Mouse (Mus musculus) liver, embryonic 14.5 days (tissue): ENCODE measurements around the gene Rims1. TPM values are rescaled to one million over a fixed set of nuclear protein-coding genes. Genes with fewer than 3 reads are reported as not detected.

Source experiments
- ATAC-seq: fragments of 200-750 bp; cut with Nextera tagmentation; 2 replicates; pipeline ENCODE4 v1.8.0; 2017; ENCODE audit warnings: moderate number of reproducible peaks, mild to moderate bottlenecking, moderate library complexity; ENCODE audit not compliant: insufficient read depth
- DNase-seq, 3 experiments: peaks; one replicate each; pipeline ENCODE4 v3.0.0-alpha.2; 2012 to 2013; ENCODE audit warnings: low read depth in 3 of 3, low spot score in 3 of 3
- H3K27ac ChIP-seq: fragments of 300-500 bp; sonication (generic); 2 replicates; pipeline ENCODE4 v1.5.1; 2014; ENCODE audit warnings: moderate library complexity, mild to moderate bottlenecking, control low read depth, inconsistent platforms
- H3K27me3 ChIP-seq: fragments of 300-500 bp; sonication (generic); 2 replicates; pipeline ENCODE4 v1.6.1; 2014; ENCODE audit warnings: mild to moderate bottlenecking, low read length, moderate library complexity; ENCODE audit not compliant: control insufficient read depth, insufficient read depth
- H3K36me3 ChIP-seq: fragments of 300-500 bp; sonication (generic); replicated peaks from 2 replicates; pipeline ENCODE4 v1.6.1; 2014; ENCODE audit warnings: low read depth; ENCODE audit not compliant: control insufficient read depth, insufficient read depth
- H3K4me1 ChIP-seq, 2 experiments: fragments of 200-500 bp in 1 of 2; fragments of 300-500 bp in 1 of 2; sonication (generic) in 1 of 2; replicated peaks; 2 replicates each; pipeline ENCODE4 v1.6.1; 2012 to 2014; ENCODE audit warnings: antibody characterized with exemption in 1 of 2, inconsistent platforms in 1 of 2, low read length in 1 of 2; ENCODE audit not compliant: control insufficient read depth in 2 of 2, insufficient read depth in 2 of 2
- H3K4me2 ChIP-seq: fragments of 300-500 bp; sonication (generic); 2 replicates; pipeline ENCODE4 v1.6.1; 2014; ENCODE audit warnings: low read depth, mild to moderate bottlenecking, control low read depth, moderate library complexity
- H3K4me3 ChIP-seq, 2 experiments: fragments of 200-500 bp in 1 of 2; fragments of 300-500 bp in 1 of 2; sonication (generic) in 1 of 2; 2 replicates each; pipeline ENCODE4 v1.5.1; 2012 to 2014; ENCODE audit warnings: low read depth in 2 of 2, low read length in 2 of 2, mild to moderate bottlenecking in 2 of 2, control low read depth in 1 of 2, inconsistent platforms in 1 of 2, moderate library complexity in 1 of 2; ENCODE audit not compliant: insufficient read depth in 1 of 2
- H3K9ac ChIP-seq: fragments of 300-500 bp; sonication (generic); replicated peaks from 2 replicates; pipeline ENCODE4 v1.6.1; 2014; ENCODE audit warnings: mild to moderate bottlenecking, control low read depth, moderate library complexity
- H3K9me3 ChIP-seq: fragments of 300-500 bp; sonication (generic); 2 replicates; pipeline ENCODE4 v1.6.1; 2016; ENCODE audit warnings: low read length, mixed read lengths; ENCODE audit not compliant: control insufficient read depth
- CTCF ChIP-seq: IDR thresholded peaks from 2 replicates; pipeline ENCODE4 v1.5.1; 2016; ENCODE audit warnings: antibody characterized with exemption, low read depth, control low read depth
- EP300 ChIP-seq: IDR thresholded peaks from 2 replicates; pipeline ENCODE4 v1.6.1; 2016; ENCODE audit warnings: antibody characterized with exemption, low read depth
- WGBS: fragments of 180-500 bp; shearing (Covaris S2); extraction: QIAGEN DNeasy Blood & Tissue Kit; methylation state at CpG from one replicate; pipeline ENCODE4 v1.1.7; 2014; ENCODE audit not compliant: insufficient replicate concordance; 5-methylcytosine and 5-hydroxymethylcytosine counted together
- polyA plus RNA-seq, 2 experiments: library from polyadenylated mRNA; depleted of rRNA in 1 of 2; stranded (reverse) in 1 of 2; unstranded in 1 of 2; fragments of >200 nt; fragmentation: Nextera tagmentation in 1 of 2; extraction: Ambion mirVana in 1 of 2; gene quantifications; 2 replicates each; pipeline versions ENCODE4 v1.2.1 to v1.2.3; 2012 to 2014

Gene Rims1
- polyA plus RNA-seq, 2 experiments, result 0.02 TPM; not detected in 1

- Histone ChIP-seq H3K27me3 (no peaks in the 10 kb centered on the region), H3K36me3 (no peaks in the 10 kb centered on the region), H3K4me2 (no peak overlapping the region), H3K27ac (no peak overlapping the region), H3K9me3 (no peaks in the 10 kb centered on the region), H3K4me1 (no peaks in the 10 kb centered on the region), H3K9ac (no peak overlapping the region), H3K4me3 (no peak overlapping the region)
- ATAC-seq, result no peak
- WGBS, result 58% methylated on average over 3 of the region's 3 CpGs
- TF ChIP-seq EP300, result no peak
- no peak for TF ChIP-seq CTCF
- DNase-seq, result no peak
Measured at GRCm38 (mm10) chr1:22579470-22579869, 226.3 kb downstream of the Rims1 start.

- H3K9ac ChIP-seq, result no peak overlapping the region
- TF ChIP-seq CTCF (no peak), EP300 (no peak)
- H3K9me3 ChIP-seq, result no peaks in the 10 kb centered on the region
- DNase-seq (no peak), ATAC-seq (no peak)
- H3K27ac ChIP-seq, result no peak overlapping the region
- 68% methylated on average over 1 of the region's 1 CpGs for WGBS
- H3K36me3 ChIP-seq, result no peaks in the 10 kb centered on the region
- no peak overlapping the region for H3K4me3 ChIP-seq
- H3K4me1 ChIP-seq, result no peaks in the 10 kb centered on the region
- no peaks in the 10 kb centered on the region for H3K27me3 ChIP-seq
- H3K4me2 ChIP-seq, result no peak overlapping the region
Measured at GRCm38 (mm10) chr1:22572720-22573119, 233.1 kb downstream of the Rims1 start.

- Histone ChIP-seq H3K4me3 (no peak overlapping the region), H3K36me3 (no peaks in the 10 kb centered on the region), H3K4me1 (no peaks in the 10 kb centered on the region), H3K27me3 (no peaks in the 10 kb centered on the region), H3K27ac (no peak overlapping the region), H3K4me2 (no peak overlapping the region), H3K9me3 (no peaks in the 10 kb centered on the region), H3K9ac (no peak overlapping the region)
- 57% methylated on average over 1 of the region's 1 CpGs for WGBS
- DNase-seq, result no peak
- ATAC-seq, result no peak
- TF ChIP-seq EP300, result no peak
Measured at GRCm38 (mm10) chr1:22546273-22546672, 259.5 kb downstream of the Rims1 start.

DNA sequence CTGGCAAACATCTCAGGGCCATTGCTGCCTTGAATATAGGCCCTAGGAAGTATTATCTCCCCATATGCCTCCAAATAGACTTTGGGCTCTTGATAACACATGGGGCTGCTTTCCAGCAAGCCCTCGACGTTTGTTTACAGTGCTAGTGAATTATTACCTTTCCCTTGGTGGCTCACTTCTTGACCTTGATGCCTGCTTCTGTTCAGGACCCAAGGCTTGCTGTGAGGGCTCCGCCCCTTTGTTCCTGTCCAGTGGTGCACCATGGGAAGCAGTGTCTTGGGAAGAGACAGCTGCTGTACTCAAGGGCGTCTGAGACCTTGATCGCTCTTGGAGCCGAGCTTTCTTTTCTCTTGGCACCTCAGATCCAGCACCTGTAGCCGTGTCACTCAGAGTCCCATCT is 267.7 kb downstream of the Rims1 start:
- WGBS, result 39% methylated on average over 7 of the region's 7 CpGs
- ATAC-seq, result no peak
- H3K27me3 ChIP-seq, result peaks cover 18% of the 10 kb centered on the region

DNA sequence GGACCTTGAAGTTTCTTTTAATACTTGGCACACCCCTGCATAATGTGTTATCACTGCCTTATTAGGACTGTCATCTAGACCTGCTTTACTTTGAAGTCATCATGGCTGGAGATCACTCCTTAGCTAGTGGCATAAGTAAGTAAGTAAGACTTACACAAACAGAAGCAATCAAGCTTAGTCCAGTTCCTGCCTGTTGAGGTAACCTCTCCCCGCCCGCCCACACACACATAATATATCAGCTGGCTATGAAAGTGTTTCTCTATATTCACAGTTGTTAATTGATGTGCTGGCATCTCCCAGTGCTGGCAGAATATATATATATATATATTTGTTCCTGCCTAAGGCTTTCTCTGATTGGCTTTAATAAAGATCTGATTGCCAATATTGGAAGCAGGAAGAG is 269.0 kb downstream of the Rims1 start:
- ATAC-seq (no peak), DNase-seq (no peak)
- Histone ChIP-seq H3K9ac (no peak overlapping the region), H3K27me3 (peaks cover 23% of the 10 kb centered on the region), H3K4me3 (no peak overlapping the region), H3K27ac (no peak overlapping the region), H3K4me1 (no peaks in the 10 kb centered on the region), H3K9me3 (no peaks in the 10 kb centered on the region), H3K4me2 (no peak overlapping the region), H3K36me3 (no peaks in the 10 kb centered on the region)
- WGBS, result 73% methylated on average over 2 of the region's 2 CpGs
- no peak for TF ChIP-seq CTCF
- TF ChIP-seq EP300, result no peak

More for the DNA sequence above, 267.7 kb downstream of the Rims1 start:
- Histone ChIP-seq H3K27ac (no peak overlapping the region), H3K9me3 (no peaks in the 10 kb centered on the region), H3K9ac (no peak overlapping the region), H3K4me3 (no peak overlapping the region), H3K36me3 (no peaks in the 10 kb centered on the region), H3K4me2 (no peak overlapping the region), H3K4me1 (no peaks in the 10 kb centered on the region)
- TF ChIP-seq CTCF (no peak), EP300 (no peak)
- no peak for DNase-seq
